Mouse (Mus musculus): ENCODE results near the gene Rnaseh2a. TPM values are rescaled to one million over a fixed set of nuclear protein-coding genes. Genes with fewer than 3 reads are reported as not detected.

Gene Rnaseh2a
- polyA plus RNA-seq, 1 experiment: 27.9 TPM

DNA sequence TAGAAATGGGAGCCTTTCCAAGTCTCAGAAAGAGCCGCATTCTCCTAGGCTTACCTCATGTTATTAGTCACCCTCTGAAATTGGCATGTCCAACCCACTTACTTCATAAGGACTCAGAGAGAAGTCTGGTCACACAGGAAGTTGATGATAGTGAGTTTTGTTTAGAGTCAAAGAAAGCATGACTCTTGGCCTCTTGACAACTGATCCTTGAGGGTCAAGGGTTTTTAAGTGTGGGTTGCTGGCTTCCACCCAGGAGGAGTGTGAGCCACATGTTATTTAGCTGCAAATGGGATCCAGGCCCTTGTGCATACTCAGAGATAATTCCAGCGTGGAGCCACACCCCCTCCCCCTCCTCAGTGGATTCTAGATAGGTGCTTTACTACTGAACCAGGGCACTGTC, 48.0 kb downstream of the Rnaseh2a start:
- Histone ChIP-seq H3K4me1 (ENCODE audit: control insufficient read depth, insufficient read depth, low read length) (peaks cover 5% of the 10 kb centered on the region), H3K27ac (ENCODE audit: insufficient read depth, low read length) (no peak overlapping the region), H3K4me3 (ENCODE audit: insufficient read depth, low read length) (no peak overlapping the region)
- TF ChIP-seq CTCF (IDR thresholded peaks at IDR 0.05; ENCODE audit: borderline replicate concordance, insufficient read depth, low read length) (no peak), POLR2A (IDR thresholded peaks at IDR 0.05; ENCODE audit: low read depth, low read length) (no peak)

GRCm38 (mm10) chr8:84918646-84919045, 50.9 kb downstream of the Rnaseh2a start:
- Histone ChIP-seq H3K27ac (ENCODE audit: insufficient read depth, low read length) (no peak overlapping the region), H3K4me3 (ENCODE audit: insufficient read depth, low read length) (no peak overlapping the region), H3K4me1 (ENCODE audit: control insufficient read depth, insufficient read depth, low read length) (peaks cover 5% of the 10 kb centered on the region)
- TF ChIP-seq CTCF (IDR thresholded peaks at IDR 0.05; ENCODE audit: borderline replicate concordance, insufficient read depth, low read length) (no peak), POLR2A (IDR thresholded peaks at IDR 0.05; ENCODE audit: low read depth, low read length) (no peak)

- no peak overlapping the region for H3K4me3 ChIP-seq (ENCODE audit: insufficient read depth, low read length)
- H3K27ac ChIP-seq (ENCODE audit: insufficient read depth, low read length): no peak overlapping the region
- TF ChIP-seq POLR2A (IDR thresholded peaks at IDR 0.05; ENCODE audit: low read depth, low read length) (no peak), CTCF (IDR thresholded peaks at IDR 0.05; ENCODE audit: borderline replicate concordance, insufficient read depth, low read length) (no peak)
- peaks cover 5% of the 10 kb centered on the region for H3K4me1 ChIP-seq (ENCODE audit: control insufficient read depth, insufficient read depth, low read length)
These were observed 51.8 kb downstream of the Rnaseh2a start for GRCm38 (mm10) chr8:84917781-84918180.

DNA sequence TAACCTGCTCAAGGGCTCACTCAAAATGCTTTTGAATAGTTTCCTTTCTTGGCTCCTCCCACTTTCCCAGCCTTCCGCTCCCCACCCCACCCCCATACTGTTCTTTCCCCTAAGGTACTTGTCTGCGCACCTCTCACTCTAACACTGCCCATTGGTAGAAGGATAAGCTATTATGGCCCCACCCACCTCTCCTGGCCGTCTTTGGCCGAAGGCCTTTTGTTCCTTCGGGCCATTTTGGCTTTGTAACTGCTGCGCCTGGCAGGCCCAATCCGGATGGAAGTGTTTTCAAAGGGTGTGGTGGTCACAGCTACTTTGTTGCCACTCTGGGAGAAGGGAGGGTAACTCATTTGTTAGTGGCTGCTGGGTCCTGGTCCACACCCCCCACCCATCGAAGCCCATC, 54.3 kb downstream of the Rnaseh2a start:
- no peaks in the 10 kb centered on the region for H3K4me1 ChIP-seq (ENCODE audit: control insufficient read depth, insufficient read depth, low read length)
- H3K27ac ChIP-seq (ENCODE audit: insufficient read depth, low read length): no peak overlapping the region
- no peak overlapping the region for H3K4me3 ChIP-seq (ENCODE audit: insufficient read depth, low read length)
- TF ChIP-seq CTCF (IDR thresholded peaks at IDR 0.05; ENCODE audit: borderline replicate concordance, insufficient read depth, low read length) (no peak), POLR2A (IDR thresholded peaks at IDR 0.05; ENCODE audit: low read depth, low read length) (no peak)

DNA sequence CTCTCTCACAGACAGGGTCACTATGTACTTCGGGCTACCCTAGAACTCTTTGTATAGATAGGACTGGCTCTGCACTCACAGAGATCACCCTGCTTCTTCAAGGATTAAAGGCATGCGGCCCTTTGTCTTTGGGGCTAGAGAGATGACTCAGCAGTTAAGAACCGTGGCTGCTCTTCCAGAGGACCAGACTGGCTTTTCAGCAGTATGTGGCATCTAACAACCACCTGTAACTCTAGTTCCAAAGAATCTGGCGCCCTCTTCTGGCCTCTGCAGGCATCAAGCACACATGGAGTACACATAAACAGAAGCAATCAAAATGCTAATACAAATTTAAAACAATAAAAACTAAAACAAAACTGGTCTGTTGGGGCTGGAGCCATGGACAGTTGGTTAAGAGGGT, 55.6 kb downstream of the Rnaseh2a start:
- Histone ChIP-seq H3K4me1 (ENCODE audit: control insufficient read depth, insufficient read depth, low read length) (no peaks in the 10 kb centered on the region), H3K27ac (ENCODE audit: insufficient read depth, low read length) (no peak overlapping the region), H3K4me3 (ENCODE audit: insufficient read depth, low read length) (no peak overlapping the region)
- no peak for TF ChIP-seq CTCF (IDR thresholded peaks at IDR 0.05; ENCODE audit: borderline replicate concordance, insufficient read depth, low read length)

DNA sequence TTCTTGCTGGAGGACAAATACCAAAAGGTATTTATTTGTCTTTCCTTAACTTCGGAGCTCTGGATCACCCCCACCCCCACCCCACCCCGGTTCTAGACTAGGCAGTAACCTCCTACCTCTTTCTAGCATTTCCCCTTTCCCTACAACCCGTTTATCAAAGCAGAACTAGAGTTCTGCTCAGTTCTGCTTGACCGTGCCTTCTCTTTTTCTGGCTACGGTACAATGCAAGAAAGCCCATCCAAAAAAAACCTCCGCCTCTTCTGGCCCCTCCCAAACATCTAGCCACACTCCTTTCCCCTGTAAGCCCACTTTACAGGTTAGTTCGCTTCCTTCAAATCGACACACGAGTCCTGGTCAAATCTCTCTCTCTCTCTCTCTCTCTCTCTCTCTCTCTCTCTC, 56.1 kb downstream of the Rnaseh2a start:
- H3K27ac ChIP-seq (ENCODE audit: insufficient read depth, low read length): no peak overlapping the region
- no peaks in the 10 kb centered on the region for H3K4me1 ChIP-seq (ENCODE audit: control insufficient read depth, insufficient read depth, low read length)
- TF ChIP-seq CTCF (IDR thresholded peaks at IDR 0.05; ENCODE audit: borderline replicate concordance, insufficient read depth, low read length) (no peak), POLR2A (IDR thresholded peaks at IDR 0.05; ENCODE audit: low read depth, low read length) (no peak)
- H3K4me3 ChIP-seq (ENCODE audit: insufficient read depth, low read length): peak overlapping the region; percentile 25

DNA sequence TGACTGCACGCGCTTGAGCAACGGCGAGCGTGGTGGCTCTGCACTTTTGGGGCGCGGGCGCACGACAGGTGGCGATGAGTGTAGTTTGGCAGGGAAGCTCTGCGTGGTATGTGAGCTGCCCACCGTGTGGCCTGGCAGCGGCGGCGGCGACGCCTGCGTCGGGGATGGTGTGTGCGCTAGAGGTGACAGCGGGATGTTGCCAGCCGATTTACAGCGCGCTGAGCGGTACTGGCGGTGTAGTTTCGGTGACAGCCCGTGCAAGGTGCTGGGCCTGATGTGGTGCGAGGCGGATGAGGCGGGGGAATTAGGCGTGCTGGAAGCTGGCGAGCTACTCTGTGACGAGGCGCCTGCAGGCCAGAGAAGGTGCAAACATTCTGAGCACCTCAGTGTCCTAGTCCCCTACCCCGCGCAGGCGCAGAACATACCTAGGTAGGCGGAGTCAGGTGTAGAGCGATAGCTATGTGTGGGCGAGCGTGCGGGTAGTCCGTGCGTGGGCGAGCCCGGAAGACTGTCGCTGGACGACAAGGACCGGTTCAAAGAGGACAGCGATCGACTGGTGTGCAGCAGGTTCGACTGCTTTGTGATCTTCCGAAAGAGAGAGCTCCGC, 56.6 kb downstream of the Rnaseh2a start:
- peak overlapping the region; percentile 25 for H3K4me3 ChIP-seq (ENCODE audit: insufficient read depth, low read length)
- H3K27ac ChIP-seq (ENCODE audit: insufficient read depth, low read length): no peak overlapping the region
- TF ChIP-seq CTCF (IDR thresholded peaks at IDR 0.05; ENCODE audit: borderline replicate concordance, insufficient read depth, low read length) (no peak), POLR2A (IDR thresholded peaks at IDR 0.05; ENCODE audit: low read depth, low read length) (peak; percentile 25; the same call in 1 of the 2 replicates)
- H3K4me1 ChIP-seq (ENCODE audit: control insufficient read depth, insufficient read depth, low read length): no peaks in the 10 kb centered on the region

GRCm38 (mm10) chr8:84912391-84912790, 57.2 kb downstream of the Rnaseh2a start:
- no peak for TF ChIP-seq POLR2A (IDR thresholded peaks at IDR 0.05; ENCODE audit: low read depth, low read length)
- TF ChIP-seq CTCF (IDR thresholded peaks at IDR 0.05; ENCODE audit: borderline replicate concordance, insufficient read depth, low read length): no peak
- Histone ChIP-seq H3K4me1 (ENCODE audit: control insufficient read depth, insufficient read depth, low read length) (no peaks in the 10 kb centered on the region), H3K4me3 (ENCODE audit: insufficient read depth, low read length) (no peak overlapping the region), H3K27ac (ENCODE audit: insufficient read depth, low read length) (no peak overlapping the region)

DNA sequence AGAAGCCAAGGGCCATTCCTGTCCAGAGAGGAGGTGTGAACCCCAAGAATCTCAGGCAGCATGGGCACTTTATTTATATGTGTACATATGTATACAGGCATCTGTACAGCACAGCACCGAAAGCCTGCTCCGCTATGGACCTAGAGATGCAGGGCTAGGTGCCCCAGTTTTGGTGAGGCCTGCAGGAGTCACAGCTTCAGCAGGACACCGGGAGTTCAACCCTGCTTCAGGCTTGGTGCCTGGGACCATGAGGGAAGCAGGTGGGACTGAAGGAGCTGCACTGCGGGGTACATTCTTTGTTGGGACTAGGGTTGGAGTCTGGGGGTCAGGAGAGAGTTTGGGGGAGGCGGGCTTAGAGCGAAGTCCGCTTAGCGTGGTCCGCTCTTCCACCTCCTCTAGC, 57.7 kb downstream of the Rnaseh2a start:
- Histone ChIP-seq H3K4me3 (ENCODE audit: insufficient read depth, low read length) (no peak overlapping the region), H3K27ac (ENCODE audit: insufficient read depth, low read length) (no peak overlapping the region), H3K4me1 (ENCODE audit: control insufficient read depth, insufficient read depth, low read length) (no peaks in the 10 kb centered on the region)
- TF ChIP-seq POLR2A (IDR thresholded peaks at IDR 0.05; ENCODE audit: low read depth, low read length) (no peak), CTCF (IDR thresholded peaks at IDR 0.05; ENCODE audit: borderline replicate concordance, insufficient read depth, low read length) (no peak)

DNA sequence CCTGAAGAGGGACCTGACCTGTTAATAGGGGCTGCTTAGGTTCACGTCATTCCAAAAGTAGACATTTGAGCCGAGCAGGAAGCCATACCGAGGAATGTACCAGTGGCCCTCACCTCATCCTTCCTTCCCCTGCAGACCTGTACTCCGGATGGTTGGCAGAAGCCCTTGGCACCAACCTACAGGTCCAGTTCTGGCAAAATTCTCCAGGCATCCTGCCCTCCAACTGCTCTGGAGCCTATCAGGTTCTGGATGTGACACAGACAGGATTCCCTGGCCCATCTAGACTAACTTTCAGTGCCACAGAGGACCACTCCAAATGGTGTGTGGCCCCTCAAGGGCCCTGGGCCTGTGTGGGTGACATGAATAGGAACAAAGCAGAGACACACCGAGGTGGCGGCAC, 59.0 kb downstream of the Rnaseh2a start:
- Histone ChIP-seq H3K4me1 (ENCODE audit: control insufficient read depth, insufficient read depth, low read length) (no peaks in the 10 kb centered on the region), H3K27ac (ENCODE audit: insufficient read depth, low read length) (no peak overlapping the region), H3K4me3 (ENCODE audit: insufficient read depth, low read length) (no peak overlapping the region)
- TF ChIP-seq CTCF (IDR thresholded peaks at IDR 0.05; ENCODE audit: borderline replicate concordance, insufficient read depth, low read length) (no peak), POLR2A (IDR thresholded peaks at IDR 0.05; ENCODE audit: low read depth, low read length) (no peak)

GRCm38 (mm10) chr8:84909949-84910348, 59.6 kb downstream of the Rnaseh2a start:
- no peak for TF ChIP-seq CTCF (IDR thresholded peaks at IDR 0.05; ENCODE audit: borderline replicate concordance, insufficient read depth, low read length)
- no peak for TF ChIP-seq POLR2A (IDR thresholded peaks at IDR 0.05; ENCODE audit: low read depth, low read length)
- Histone ChIP-seq H3K27ac (ENCODE audit: insufficient read depth, low read length) (no peak overlapping the region), H3K4me3 (ENCODE audit: insufficient read depth, low read length) (no peak overlapping the region), H3K4me1 (ENCODE audit: control insufficient read depth, insufficient read depth, low read length) (no peaks in the 10 kb centered on the region)

Data from embryonic fibroblast, embryonic 13.5 days (primary cell).